Mouse (Mus musculus) testis, adult 2 months (tissue): ENCODE data around the gene Ankrd13d.

Experiments
- CTCF ChIP-seq: fragments of 200-500 bp; IDR thresholded peaks from 2 replicates; pipeline ENCODE4 v1.5.1; 2012; ENCODE audit warnings: low read depth, mild to moderate bottlenecking, inconsistent platforms, low read length, moderate library complexity; ENCODE audit not compliant: control insufficient read depth, insufficient read depth, insufficient replicate concordance
- POLR2A ChIP-seq: fragments of 200-500 bp; IDR thresholded peaks from 2 replicates; pipeline ENCODE4 v1.6.1; 2012; ENCODE audit warnings: low read depth, mild to moderate bottlenecking, inconsistent platforms, low read length, moderate library complexity; ENCODE audit not compliant: control insufficient read depth

DNA sequence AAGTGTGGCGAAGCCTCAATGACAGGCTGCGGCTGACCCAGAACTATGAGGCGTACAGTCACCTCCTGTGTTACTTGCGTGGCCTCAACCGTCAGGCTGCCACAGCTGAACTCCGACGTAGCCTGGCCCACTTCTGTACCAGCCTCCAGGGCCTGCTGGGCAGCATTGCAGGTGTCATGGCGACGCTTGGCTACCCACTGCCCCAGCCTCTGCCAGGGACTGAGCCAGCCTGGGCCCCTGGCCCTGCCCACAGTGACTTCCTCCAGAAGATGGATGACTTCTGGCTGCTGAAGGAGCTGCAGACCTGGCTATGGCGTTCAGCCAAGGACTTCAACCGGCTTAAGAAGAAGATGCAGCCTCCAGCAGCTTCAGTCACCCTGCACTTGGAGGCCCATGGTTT lies 60.8 kb downstream of the Ankrd13d start:
- TF ChIP-seq CTCF = no peak
- no peak for TF ChIP-seq POLR2A
